Mouse (Mus musculus): Measurements from ENCODE around the gene Cgrrf1.

Cgrrf1 gene

GRCm38 (mm10) chr14:46897953-46898352 is 66.0 kb downstream of the Cgrrf1 start:
- DNase-seq = no peak

DNA sequence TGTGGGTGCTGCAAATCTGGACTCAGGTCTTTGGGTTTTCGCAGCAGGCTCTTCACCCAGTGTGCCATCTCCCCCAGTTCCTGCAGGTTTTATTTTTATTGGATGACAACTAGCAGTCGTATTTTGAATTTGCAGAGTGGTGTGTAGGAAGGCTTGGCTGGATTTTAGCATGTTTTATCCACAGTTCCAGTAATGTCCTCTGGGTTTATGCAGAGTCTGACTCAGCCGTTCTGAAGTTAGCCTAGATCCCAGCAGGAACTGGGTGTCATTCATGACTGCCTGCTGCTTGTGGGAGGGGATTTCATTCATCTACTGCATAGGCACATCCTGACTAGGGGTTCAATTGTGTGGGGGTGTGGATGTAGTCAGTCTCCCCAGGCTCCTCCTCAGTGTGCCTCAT is 66.7 kb downstream of the Cgrrf1 start:
- no peak for DNase-seq

DNA sequence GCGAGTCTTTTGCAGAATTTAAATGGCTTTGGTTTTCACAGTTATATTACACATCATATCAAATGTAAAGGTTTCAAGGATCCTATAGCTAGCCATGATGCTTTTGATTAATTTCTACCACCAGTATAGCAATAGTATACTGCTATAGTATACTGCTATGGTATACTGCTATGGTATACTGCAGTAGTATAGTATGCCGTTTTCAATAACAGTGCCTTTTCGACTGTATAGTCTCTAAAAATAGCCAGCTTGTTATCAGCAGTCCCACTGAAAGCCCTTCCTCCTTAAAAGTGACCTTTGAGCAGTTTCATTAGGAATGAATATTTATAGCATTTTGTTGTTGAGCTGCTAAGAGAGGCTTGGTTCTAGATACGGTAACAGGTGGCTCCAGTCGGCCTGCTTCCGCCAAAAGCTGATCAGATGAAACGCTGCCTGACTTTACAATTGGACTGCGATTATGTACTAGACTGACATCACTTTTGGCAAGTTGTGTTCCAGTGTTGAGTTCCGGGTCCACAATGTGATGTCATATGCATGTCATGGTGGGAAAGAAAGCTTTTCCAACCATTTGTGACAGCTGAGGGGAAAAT is 70.7 kb downstream of the Cgrrf1 start:
- DNase-seq = no peak
